Mouse (Mus musculus) embryonic facial prominence, embryonic 11.5 days (tissue): ENCODE results near the gene BC030867. TPM values are rescaled to one million over a fixed set of nuclear protein-coding genes. Genes with fewer than 3 reads are reported as not detected.
A peak's percentile ranks its signal among the peaks of the same experiment; 100 is the strongest.

Experiments used
- ATAC-seq: fragments of 200-750 bp; cut with Nextera tagmentation; replicated peaks from 2 replicates; pipeline ENCODE4 v1.8.0; 2017; ENCODE audit warnings: low read depth; ENCODE audit not compliant: insufficient number of reproducible peaks, low FRiP score, low TSS enrichment
- DNase-seq: peaks from one replicate; pipeline ENCODE4 v3.0.0-alpha.2; 2015; ENCODE audit warnings: low spot score
- H3K27ac ChIP-seq: fragments of 300-500 bp; sonication (generic); replicated peaks from 2 replicates; pipeline ENCODE4 v1.5.1; 2014; ENCODE audit warnings: mild to moderate bottlenecking, low read depth, low read length, control low read depth
- H3K27me3 ChIP-seq: fragments of 300-500 bp; sonication (generic); 2 replicates; pipeline ENCODE4 v1.6.1; 2014; ENCODE audit warnings: mild to moderate bottlenecking, low read length, moderate library complexity, mixed read lengths; ENCODE audit not compliant: control insufficient read depth, insufficient read depth
- H3K36me3 ChIP-seq: fragments of 300-500 bp; sonication (generic); replicated peaks from 2 replicates; pipeline ENCODE4 v1.6.1; 2014; ENCODE audit warnings: low read depth, mild to moderate bottlenecking, low read length, moderate library complexity, mixed read lengths; ENCODE audit not compliant: control insufficient read depth, insufficient read depth
- H3K4me1 ChIP-seq: fragments of 300-500 bp; sonication (generic); 2 replicates; pipeline ENCODE4 v1.6.1; 2014; ENCODE audit warnings: low read length, mixed read lengths; ENCODE audit not compliant: control insufficient read depth, insufficient read depth
- H3K4me2 ChIP-seq: fragments of 300-500 bp; sonication (generic); 2 replicates; pipeline ENCODE4 v1.6.1; 2014; ENCODE audit warnings: low read depth, mild to moderate bottlenecking, control low read depth, low read length, moderate library complexity
- H3K4me3 ChIP-seq: fragments of 300-500 bp; sonication (generic); 2 replicates; pipeline ENCODE4 v1.5.1; 2014; ENCODE audit warnings: low read depth, low read length, control low read depth
- H3K9ac ChIP-seq: fragments of 300-500 bp; sonication (generic); replicated peaks from 2 replicates; pipeline ENCODE4 v1.6.1; 2014; ENCODE audit warnings: mild to moderate bottlenecking, control low read depth, low read length
- H3K9me3 ChIP-seq: fragments of 300-500 bp; sonication (generic); replicated peaks from 2 replicates; pipeline ENCODE4 v1.6.1; 2016; ENCODE audit warnings: mild to moderate bottlenecking, low read length, inconsistent platforms, mixed read lengths; ENCODE audit not compliant: control insufficient read depth
- WGBS: fragments of 180-500 bp; shearing (Covaris S2); extraction: QIAGEN DNeasy Blood & Tissue Kit; methylation state at CpG from one replicate; pipeline ENCODE4 v1.1.7; 2014; 5-methylcytosine and 5-hydroxymethylcytosine counted together
- polyA plus RNA-seq: library from polyadenylated mRNA; unstranded; fragments of >200 nt; fragmentation: Nextera tagmentation; extraction: Ambion mirVana; gene quantifications from 2 replicates; pipeline ENCODE4 v1.2.1, GENCODE M21; 2014

BC030867 gene
- polyA plus RNA-seq, 1 experiment from 2014 or later = 20.8 TPM

GRCm38 (mm10) chr11:102289511-102290100 is 40.9 kb downstream of the BC030867 start:
- H3K9ac ChIP-seq = no peak overlapping the region
- H3K27ac ChIP-seq = no peak overlapping the region
- DNase-seq = no peak
- no peaks in the 10 kb centered on the region for H3K27me3 ChIP-seq
- peaks cover 13% of the 10 kb centered on the region for H3K36me3 ChIP-seq
- no peak for ATAC-seq
- H3K4me1 ChIP-seq = no peaks in the 10 kb centered on the region; the same call in none of the 2 replicates
- H3K4me3 ChIP-seq = no peak overlapping the region
- no peaks in the 10 kb centered on the region for H3K9me3 ChIP-seq
- H3K4me2 ChIP-seq = no peak overlapping the region
- WGBS = 54% methylated on average over 6 of the region's 6 CpGs

DNA sequence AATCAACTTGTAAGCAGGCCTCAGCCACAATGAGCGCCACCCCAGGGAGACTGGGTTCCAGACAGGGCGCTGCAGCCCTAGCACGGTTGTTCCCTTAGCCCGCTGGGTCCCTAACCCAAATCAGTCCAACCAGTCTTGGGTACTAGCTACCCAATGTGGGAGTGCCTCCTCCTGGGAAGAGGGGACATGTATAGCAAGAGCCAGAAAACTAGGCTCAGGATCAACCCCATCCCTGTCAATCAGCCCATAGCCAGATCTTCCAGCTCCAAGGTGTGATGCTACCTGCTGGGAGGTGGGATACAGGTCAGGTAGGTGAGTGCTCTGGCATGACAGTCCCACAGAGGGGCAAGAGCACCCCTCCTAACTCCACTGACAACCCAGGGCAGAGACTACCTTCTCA is 41.5 kb downstream of the BC030867 start:
- H3K4me2 ChIP-seq = no peak overlapping the region
- H3K9ac ChIP-seq = no peak overlapping the region
- H3K4me1 ChIP-seq = peaks cover under 1% of the 10 kb centered on the region
- 74% methylated on average over 4 of the region's 4 CpGs for WGBS
- H3K27ac ChIP-seq = no peak overlapping the region
- no peak overlapping the region for H3K4me3 ChIP-seq
- ATAC-seq (no peak), DNase-seq (no peak)
- H3K36me3 ChIP-seq = peaks cover 13% of the 10 kb centered on the region
- no peaks in the 10 kb centered on the region for H3K9me3 ChIP-seq
- no peaks in the 10 kb centered on the region for H3K27me3 ChIP-seq

- no peak overlapping the region for H3K4me2 ChIP-seq
- H3K4me1 ChIP-seq = peaks cover 2% of the 10 kb centered on the region
- no peak overlapping the region for H3K9ac ChIP-seq
- H3K27ac ChIP-seq = no peak overlapping the region
- 91% methylated on average over 11 of the region's 11 CpGs for WGBS
- H3K36me3 ChIP-seq = peaks cover 13% of the 10 kb centered on the region
- no peak overlapping the region for H3K4me3 ChIP-seq
- ATAC-seq (no peak), DNase-seq (no peak)
- no peaks in the 10 kb centered on the region for H3K27me3 ChIP-seq
- H3K9me3 ChIP-seq = no peaks in the 10 kb centered on the region
These were observed 42.4 kb downstream of the BC030867 start for GRCm38 (mm10) chr11:102291051-102291535.

DNA sequence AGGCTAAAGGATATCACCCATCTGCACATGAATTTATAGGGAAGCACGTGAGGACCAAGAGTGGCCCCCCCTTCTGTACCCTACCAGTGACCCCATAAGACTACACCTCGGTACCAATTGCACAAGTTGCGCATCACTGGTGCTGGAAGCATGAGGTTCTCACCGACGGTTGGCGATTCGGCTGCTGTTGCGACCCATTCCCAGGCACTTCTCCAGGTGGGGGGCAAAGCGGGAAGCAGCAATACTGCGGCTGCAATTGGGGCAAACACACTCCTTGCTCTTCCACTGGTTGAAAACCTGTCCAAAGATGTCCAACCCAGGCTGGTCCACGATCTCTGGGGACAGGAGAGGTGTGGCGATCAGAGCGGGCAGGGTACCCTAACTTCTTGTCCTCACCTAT is 45.3 kb downstream of the BC030867 start:
- H3K36me3 ChIP-seq = peaks cover 9% of the 10 kb centered on the region
- no peak overlapping the region for H3K9ac ChIP-seq
- no peaks in the 10 kb centered on the region for H3K27me3 ChIP-seq
- no peak overlapping the region for H3K4me3 ChIP-seq
- peaks cover 6% of the 10 kb centered on the region; the same call in 1 of the 2 replicates for H3K4me1 ChIP-seq
- no peak overlapping the region for H3K4me2 ChIP-seq
- DNase-seq (no peak), ATAC-seq (no peak)
- WGBS = 97% methylated on average over 13 of the region's 13 CpGs
- no peaks in the 10 kb centered on the region for H3K9me3 ChIP-seq
- H3K27ac ChIP-seq = no peak overlapping the region

GRCm38 (mm10) chr11:102294416-102294815 is 45.7 kb downstream of the BC030867 start:
- peaks cover 6% of the 10 kb centered on the region; the same call in 1 of the 2 replicates for H3K4me1 ChIP-seq
- ATAC-seq = no peak
- H3K27me3 ChIP-seq = no peaks in the 10 kb centered on the region
- 0 out of 2 replicates have a peak overlapping the region, but pooled peaks have one; percentile 6 for H3K4me3 ChIP-seq
- no peak for DNase-seq
- H3K9ac ChIP-seq = peak overlapping the region; percentile 89; the same call in 1 of the 2 replicates
- peaks cover 9% of the 10 kb centered on the region for H3K36me3 ChIP-seq
- no peaks in the 10 kb centered on the region for H3K9me3 ChIP-seq
- 79% methylated on average over 5 of the region's 5 CpGs for WGBS
- H3K4me2 ChIP-seq = peak overlapping the region; percentile 4
- no peak overlapping the region for H3K27ac ChIP-seq

DNA sequence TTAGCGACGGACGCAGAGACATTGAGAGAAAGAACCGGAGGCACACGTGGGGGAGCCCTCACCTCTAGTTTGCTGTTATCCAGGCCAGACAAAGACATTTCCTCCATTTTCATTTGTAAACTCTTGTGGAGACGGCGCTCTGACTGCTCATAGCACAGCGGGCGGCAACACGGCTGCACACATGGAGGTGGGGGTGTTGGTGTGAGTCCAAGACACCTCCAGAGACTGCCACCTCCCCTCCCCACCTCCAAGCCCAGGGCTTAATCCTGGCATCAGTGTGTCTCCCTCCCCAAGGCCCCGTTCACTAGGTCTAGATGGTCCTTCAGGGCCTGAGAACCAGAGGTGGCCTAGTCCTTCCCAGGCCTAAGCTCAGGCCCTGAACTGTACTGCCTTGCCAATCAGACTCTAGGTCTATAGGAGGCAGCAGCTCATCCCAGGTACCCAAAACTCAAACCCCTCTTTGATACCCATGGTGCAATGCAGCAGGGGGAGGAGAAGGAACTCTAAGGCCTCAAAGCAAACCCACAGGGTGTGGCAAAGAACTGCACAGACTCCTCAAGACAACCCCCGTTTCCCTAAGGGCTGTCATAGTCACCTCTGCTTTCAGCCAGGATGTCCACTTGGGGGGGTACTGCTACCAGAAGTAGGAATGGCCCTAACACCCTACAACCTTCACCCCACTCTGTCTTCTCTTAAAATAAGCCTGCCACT is 46.4 kb downstream of the BC030867 start:
- peak overlapping the region; percentile 96 for H3K4me3 ChIP-seq
- DNase-seq (peak; percentile 38), ATAC-seq (no peak)
- no peaks in the 10 kb centered on the region for H3K9me3 ChIP-seq
- H3K9ac ChIP-seq = peak overlapping the region; percentile 89
- H3K4me1 ChIP-seq = peaks cover 6% of the 10 kb centered on the region; the same call in 1 of the 2 replicates
- peaks cover 9% of the 10 kb centered on the region for H3K36me3 ChIP-seq
- H3K27ac ChIP-seq = peak overlapping the region; percentile 99
- 79% methylated on average over 12 of the region's 12 CpGs for WGBS
- no peaks in the 10 kb centered on the region for H3K27me3 ChIP-seq
- H3K4me2 ChIP-seq = peak overlapping the region; percentile 87

GRCm38 (mm10) chr11:102295598-102296471 is 47.2 kb downstream of the BC030867 start:
- DNase-seq = peak; percentile 82
- peak overlapping the region; percentile 96 for H3K4me3 ChIP-seq
- H3K9me3 ChIP-seq = no peaks in the 10 kb centered on the region
- peak overlapping the region; percentile 89 for H3K9ac ChIP-seq
- H3K4me1 ChIP-seq = peaks cover 6% of the 10 kb centered on the region; the same call in 1 of the 2 replicates
- peak; percentile 56 for ATAC-seq
- peak overlapping the region; percentile 99 for H3K27ac ChIP-seq
- under 1% methylated on average over 40 of the region's 73 CpGs for WGBS
- peak overlapping the region; percentile 87 for H3K4me2 ChIP-seq
- peaks cover 7% of the 10 kb centered on the region for H3K36me3 ChIP-seq
- H3K27me3 ChIP-seq = no peaks in the 10 kb centered on the region
